Mouse (Mus musculus) gastrocnemius, adult 8-10 months (tissue): ENCODE data around the gene Brk1. TPM values are rescaled to one million over a fixed set of nuclear protein-coding genes. Genes with fewer than 3 reads are reported as not detected.

Experiments
- DNase-seq, 2 experiments: peaks; one replicate each; pipeline ENCODE4 v3.0.0; 2022; ENCODE audit warnings: low spot score in 2 of 2
- total RNA-seq, 4 experiments: library from RNA; stranded (reverse); gene quantifications; 2 replicates each; pipeline ENCODE4 v1.2.4; 2022

Brk1 gene
- 10 to 100 TPM; 37.5 to 44.8 (median 44.1) TPM for total RNA-seq

- DNase-seq: peak; percentile 68 to 85
These were observed at the start of gene Brk1 for GRCm38 (mm10) chr6:113604432-113605223. TSS of gene Brk1 (plus strand) at chr6:113604772.

GRCm38 (mm10) chr6:113559736-113560135 is 44.8 kb upstream of the Brk1 start:
- DNase-seq: no peak

GRCm38 (mm10) chr6:113564557-113564956 is 40.0 kb upstream of the Brk1 start:
- no peak for DNase-seq

GRCm38 (mm10) chr6:113576044-113576443 is 28.5 kb upstream of the Brk1 start:
- no peak for DNase-seq

GRCm38 (mm10) chr6:113579306-113579705 is 25.3 kb upstream of the Brk1 start:
- no peak for DNase-seq

- DNase-seq: no peak
These were observed 21.5 kb upstream of the Brk1 start for GRCm38 (mm10) chr6:113583023-113583422.

- DNase-seq: no peak
These were observed 19.5 kb upstream of the Brk1 start for GRCm38 (mm10) chr6:113585065-113585464.

- no peak for DNase-seq
These were observed 17.9 kb upstream of the Brk1 start for GRCm38 (mm10) chr6:113586466-113587183.

- no peak for DNase-seq
These were observed 11.9 kb upstream of the Brk1 start for GRCm38 (mm10) chr6:113592637-113593036.

- no peak for DNase-seq
These were observed 6.6 kb upstream of the Brk1 start for GRCm38 (mm10) chr6:113597945-113598344.

GRCm38 (mm10) chr6:113599833-113600232 is 4.7 kb upstream of the Brk1 start:
- no peak for DNase-seq

- no peak for DNase-seq
These were observed 3.9 kb upstream of the Brk1 start, which contains the start of gene Fancd2os for GRCm38 (mm10) chr6:113600543-113601139. TSS of gene Fancd2os (minus strand) at chr6:113600715.

- DNase-seq: no peak
These were observed 1.8 kb upstream of the Brk1 start for GRCm38 (mm10) chr6:113602821-113603220.

- DNase-seq: no peak
These were observed 579 bp upstream of the Brk1 start for GRCm38 (mm10) chr6:113603993-113604392.

- DNase-seq: no peak
These were observed 613 bp downstream of the Brk1 start for GRCm38 (mm10) chr6:113605224-113605545.

GRCm38 (mm10) chr6:113608871-113609270 is 4.3 kb downstream of the Brk1 start:
- no peak for DNase-seq

- DNase-seq: no peak
These were observed 4.7 kb downstream of the Brk1 start for GRCm38 (mm10) chr6:113609293-113609692.

GRCm38 (mm10) chr6:113612258-113612969 is 7.8 kb downstream of the Brk1 start:
- no peak for DNase-seq

- DNase-seq: no peak
These were observed 9.6 kb downstream of the Brk1 start for GRCm38 (mm10) chr6:113614152-113614551.

GRCm38 (mm10) chr6:113614997-113615396 is 10.4 kb downstream of the Brk1 start:
- DNase-seq: no peak

- no peak for DNase-seq
These were observed 10.9 kb downstream of the Brk1 start for GRCm38 (mm10) chr6:113615489-113615888.

GRCm38 (mm10) chr6:113623386-113623785 is 18.8 kb downstream of the Brk1 start:
- no peak for DNase-seq
